Mouse (Mus musculus): Measurements from ENCODE around the gene 1700019D03Rik.
A peak's percentile ranks its signal among the peaks of the same experiment; 100 is the strongest.

DNA sequence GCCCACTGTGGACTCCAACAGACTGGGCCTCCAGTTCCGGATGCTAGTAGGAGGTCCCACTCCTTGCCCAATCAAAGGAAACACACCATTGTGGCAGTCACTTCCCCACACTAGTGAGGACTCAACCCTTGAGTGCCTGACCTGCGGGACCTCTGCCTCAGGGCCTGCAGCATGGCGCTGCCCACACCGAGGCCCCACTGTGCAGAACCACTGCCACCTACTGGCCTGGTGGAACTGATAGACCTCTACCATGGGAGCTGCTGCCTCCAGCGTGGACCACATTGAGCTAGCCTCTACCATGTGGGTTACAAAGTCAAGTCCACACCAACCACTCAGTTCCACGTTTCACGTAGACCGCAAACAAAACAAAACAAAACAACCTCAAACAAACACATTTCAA is 55.4 kb downstream of the 1700019D03Rik start:
- TF ChIP-seq EP300 (optimal IDR thresholded peaks at IDR 0.05), result no peak
- peak; percentile 43 for TF ChIP-seq CTCF (IDR thresholded peaks at IDR 0.05; ENCODE audit: low read depth)
